Mouse (Mus musculus) spleen, adult 2 months (tissue): ENCODE measurements around the gene Ppox.
"Not testable (repeated sequence)": the region's sequence is repeated elsewhere in the genome, so short reads cannot be mapped to it uniquely, and the experiment has no call there.

Experiments used
- CTCF ChIP-seq: fragments of 200-500 bp; IDR thresholded peaks from 2 replicates; pipeline ENCODE4 v1.5.1; 2011; ENCODE audit warnings: mild to moderate bottlenecking, inconsistent platforms; ENCODE audit not compliant: insufficient read depth, insufficient read length, insufficient replicate concordance; ENCODE audit errors: extremely low read depth
- POLR2A ChIP-seq: fragments of 200-500 bp; IDR thresholded peaks from 2 replicates; pipeline ENCODE4 v1.6.1; 2011; ENCODE audit warnings: low read depth, low read length, inconsistent platforms

DNA sequence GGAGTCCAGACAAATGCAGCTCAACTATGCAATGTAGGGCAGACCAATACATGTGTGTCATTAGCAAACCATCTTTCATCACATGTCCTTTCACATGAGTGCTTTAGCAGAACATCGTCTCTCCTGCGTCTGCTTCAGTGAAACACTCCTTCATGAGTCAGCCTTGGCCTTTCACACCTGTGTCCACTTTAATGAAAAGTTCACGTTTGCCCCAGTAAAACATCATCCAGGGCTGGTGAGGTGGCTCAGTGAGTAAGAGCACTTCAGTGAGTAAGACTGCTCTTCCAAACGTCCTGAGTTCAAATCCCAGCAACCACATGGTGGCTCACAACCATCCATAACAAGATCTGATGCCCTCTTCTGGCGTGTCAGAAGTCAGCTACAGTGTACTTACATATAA lies 25.2 kb upstream of the Ppox start:
- not testable (repeated sequence) for TF ChIP-seq POLR2A, CTCF
